Mouse (Mus musculus): ENCODE measurements at regions not wholly inside any gene's neighbourhood (a gene's known extent, or its start where the extent isn't known, plus 50 kb on each side); places are given as distances from the start of the nearest gene placed in this dataset.

GRCm38 (mm10) chrX:13344701-13345100 is 63.9 kb downstream of the Ddx3x start:
- DNase-seq = no peak

- DNase-seq = no peak
Measured at GRCm38 (mm10) chrX:13345126-13345525, 64.4 kb downstream of the Ddx3x start.

DNA sequence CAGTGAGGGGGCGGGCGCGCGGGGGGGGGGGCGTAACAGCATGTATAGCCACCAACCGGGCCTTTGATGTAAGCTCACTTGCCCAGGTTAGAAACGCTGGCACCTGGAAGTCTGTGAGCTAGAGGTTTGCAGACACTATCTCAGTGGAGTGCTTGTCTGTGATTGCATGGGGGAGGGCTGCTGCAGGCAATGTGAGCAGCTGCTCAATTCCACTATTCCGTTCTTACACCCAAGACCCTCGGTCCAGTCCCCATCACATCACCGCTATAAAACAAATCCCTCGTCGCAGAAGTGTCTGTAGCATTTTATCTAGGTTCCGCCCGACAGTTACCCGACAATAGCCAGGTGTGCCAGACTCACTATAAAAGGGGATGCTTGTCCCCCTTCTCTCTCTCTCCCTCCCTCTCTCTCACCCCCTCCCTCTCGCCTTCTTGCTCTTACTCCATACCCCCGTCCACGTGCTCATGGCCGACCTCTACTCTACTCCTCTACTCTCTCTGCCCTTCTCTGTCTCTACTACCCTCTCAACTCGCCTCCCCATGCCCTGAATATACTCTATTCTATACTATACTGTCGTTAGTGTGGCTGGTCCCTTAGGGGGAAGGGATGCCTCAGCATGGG is 65.4 kb downstream of the Ddx3x start:
- DNase-seq = peak; percentile 34

DNA sequence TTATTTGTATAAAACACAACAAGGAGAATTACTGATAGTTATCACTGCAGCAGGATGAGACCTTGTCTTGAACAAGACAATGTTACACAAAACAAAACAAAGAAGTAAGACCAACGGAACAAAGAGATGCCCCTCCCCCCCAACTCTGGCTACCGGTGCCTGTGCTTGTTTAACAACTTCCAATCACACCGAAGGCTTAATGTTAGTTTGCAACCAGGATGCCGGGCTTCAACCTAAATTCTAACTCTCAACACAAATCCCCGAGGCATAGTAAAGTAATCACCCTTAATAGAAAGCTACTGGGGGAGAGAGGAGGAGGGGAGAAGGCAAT is 65.9 kb downstream of the Ddx3x start:
- no peak for DNase-seq

GRCm38 (mm10) chrX:13347027-13347840 is 66.5 kb downstream of the Ddx3x start:
- DNase-seq = peak; percentile 79

GRCm38 (mm10) chrX:13348415-13348814 is 67.6 kb downstream of the Ddx3x start:
- no peak for DNase-seq

GRCm38 (mm10) chrX:13350461-13350860 is 69.7 kb downstream of the Ddx3x start:
- DNase-seq = no peak

GRCm38 (mm10) chrX:13357149-13357783 is 76.5 kb downstream of the Ddx3x start:
- no peak for DNase-seq

- DNase-seq = no peak
Measured at GRCm38 (mm10) chrX:13357973-13358372, 77.2 kb downstream of the Ddx3x start.

DNA sequence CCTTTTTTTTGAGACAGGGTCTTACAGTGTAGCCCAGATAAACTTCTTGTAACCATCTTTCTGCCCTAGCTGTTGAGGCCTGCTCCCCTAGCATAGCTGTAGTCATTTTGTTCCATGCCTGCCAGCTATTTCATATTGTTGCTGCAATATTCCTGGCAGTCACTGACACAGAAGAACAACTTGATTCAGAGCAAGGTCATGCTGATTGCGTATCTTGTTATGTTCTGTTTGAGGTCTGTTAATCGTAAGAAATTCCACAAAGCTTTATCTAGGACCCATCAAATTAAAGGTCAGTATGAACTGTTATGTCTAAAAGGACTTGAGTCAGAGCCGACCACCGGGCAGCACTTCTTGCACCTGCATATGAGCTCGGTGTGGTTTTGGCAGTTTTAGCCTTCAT is 79.7 kb downstream of the Ddx3x start:
- DNase-seq = no peak

DNA sequence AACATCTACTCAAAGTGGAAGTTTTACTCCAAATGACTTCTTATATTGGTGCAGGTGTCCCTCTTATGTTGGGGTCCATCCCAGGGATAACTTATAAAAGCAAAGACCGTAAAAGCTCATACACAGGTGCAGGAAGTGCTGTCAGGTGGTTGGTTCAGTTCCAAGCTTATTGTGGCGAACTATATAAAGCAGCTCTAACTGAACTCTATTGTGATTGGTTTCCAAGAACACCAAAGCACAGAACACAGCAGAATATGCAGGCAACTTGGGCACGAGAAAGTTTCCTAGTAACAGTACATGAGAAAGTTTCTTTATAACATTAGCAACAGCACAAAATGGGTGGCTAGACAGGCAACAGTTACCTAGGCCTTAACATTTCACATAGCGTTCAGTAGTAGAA is 89.5 kb downstream of the Ddx3x start:
- DNase-seq = no peak

GRCm38 (mm10) chrX:13372752-13373151 is 92.0 kb downstream of the Ddx3x start:
- DNase-seq = no peak

DNA sequence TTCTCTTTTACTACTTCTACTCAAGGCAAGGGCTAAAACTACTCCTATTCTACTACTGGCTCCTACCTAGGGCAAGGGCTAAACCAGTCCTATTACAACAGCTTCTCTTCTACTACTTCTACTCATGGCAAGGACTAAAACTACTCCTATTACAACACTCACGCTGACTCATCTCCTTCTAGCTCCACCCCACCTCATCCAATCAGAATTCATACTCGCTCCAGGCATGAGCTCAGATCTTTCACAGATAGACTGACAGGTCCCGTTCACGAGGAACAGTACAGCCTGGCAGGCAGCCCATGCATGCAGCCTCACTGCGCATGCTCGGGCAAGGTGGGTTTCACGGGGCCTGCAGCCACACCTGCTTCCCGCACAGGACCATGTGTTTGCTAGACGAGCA is 79.6 kb upstream of the Nyx start:
- DNase-seq = no peak

- DNase-seq = no peak
Measured at GRCm38 (mm10) chrX:13398466-13398865, 67.4 kb upstream of the Nyx start.

DNA sequence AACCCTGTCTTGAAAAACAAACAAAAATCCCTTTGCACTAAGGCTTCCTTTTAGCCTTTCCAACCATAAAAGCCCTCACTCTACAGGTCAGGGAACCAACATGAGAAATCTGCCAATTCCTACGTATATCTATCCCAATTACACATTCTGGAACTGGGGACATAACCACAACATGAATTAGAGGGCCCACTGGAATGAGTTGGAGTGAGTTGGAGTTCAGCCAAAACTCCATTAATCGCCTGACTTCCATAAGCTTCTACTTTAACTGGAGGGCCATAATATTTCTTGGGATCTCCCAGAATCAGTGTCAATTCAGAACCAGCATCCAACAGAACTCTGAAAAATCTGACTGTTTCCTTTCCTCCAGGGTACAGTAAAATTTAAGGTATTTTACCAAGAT is 53.2 kb upstream of the Nyx start:
- DNase-seq = no peak

- no peak for DNase-seq
Measured at GRCm38 (mm10) chrX:13413135-13413534, 52.8 kb upstream of the Nyx start.
